Mouse (Mus musculus): ENCODE measurements around the gene Dlk2.

DNA sequence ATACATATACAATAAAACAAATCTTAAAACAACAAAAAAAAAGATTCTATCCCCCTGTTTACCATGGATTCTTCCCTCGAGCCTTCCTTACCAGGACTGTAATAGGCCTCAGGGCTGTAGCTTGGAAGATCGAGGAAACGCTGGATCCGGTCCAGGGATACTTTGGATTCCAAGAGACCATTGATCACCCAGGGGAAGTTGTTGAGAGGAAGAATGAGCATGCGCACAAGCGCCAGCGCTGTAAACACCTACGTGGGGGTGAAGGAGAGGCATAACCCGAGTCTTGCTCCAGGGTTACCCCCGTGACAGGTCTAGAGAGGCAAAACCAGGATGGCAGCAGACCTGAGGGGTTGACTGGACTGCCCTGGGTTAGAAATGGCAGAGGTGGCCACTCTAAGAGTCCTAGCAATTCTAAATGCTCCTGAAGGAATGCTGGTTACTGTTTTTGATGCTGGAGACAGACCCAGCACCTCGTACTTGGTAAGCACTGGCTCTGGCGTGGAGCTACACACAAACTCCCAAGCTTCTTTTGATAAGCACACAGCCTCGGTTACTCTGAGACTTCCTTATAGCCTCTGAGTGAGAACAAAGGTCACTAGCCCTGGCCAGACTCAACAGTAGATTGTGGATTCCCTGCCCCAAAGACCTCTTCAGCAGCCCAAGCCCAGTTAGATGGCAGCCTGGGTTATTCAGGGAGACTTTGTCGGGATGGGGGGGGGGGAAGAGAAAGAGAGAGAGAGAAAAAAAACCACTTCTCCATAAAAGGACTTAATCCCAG lies 25.0 kb downstream of the Dlk2 start:
- TF ChIP-seq CTCF (conservative IDR thresholded peaks at IDR 0.05; ENCODE audit: insufficient read depth, insufficient read length, low read depth, low read length) (no peak), POLR2A (IDR thresholded peaks at IDR 0.05; ENCODE audit: low read depth, low read length) (no peak)

Measured in kidney, adult 2 months (tissue).